Mouse (Mus musculus): ENCODE results near the gene Rbfox1. TPM values are rescaled to one million over a fixed set of nuclear protein-coding genes. Genes with fewer than 3 reads are reported as not detected.
A peak's percentile ranks its signal among the peaks of the same experiment; 100 is the strongest.

Gene Rbfox1
- 11.7 and 13.9 TPM in 2 replicates for polyA plus RNA-seq (2014; fragmentation: Nextera tagmentation; extraction: Ambion mirVana)

- H3K36me3 ChIP-seq (ENCODE audit: control insufficient read depth, insufficient read depth, low read length), result no peaks in the 10 kb centered on the region
- peak within 1 kb of the TSS; percentile 8; the same call in 1 of the 2 replicates for H3K9ac ChIP-seq (ENCODE audit: low read depth, low read length)
- DNase-seq (ENCODE audit: low spot score) (peak; percentile 10), ATAC-seq (ENCODE audit: low read depth) (no peak; the same call in 1 of the 2 replicates)
- peaks cover 38% of the 10 kb centered on the region for H3K27me3 ChIP-seq (replicated peaks; ENCODE audit: control insufficient read depth, insufficient read depth, low read length)
- H3K4me3 ChIP-seq (ENCODE audit: low read depth, low read length), result peak within 1 kb of the TSS; percentile 29
- H3K9me3 ChIP-seq (ENCODE audit: control insufficient read depth, low read length), result no peaks in the 10 kb centered on the region
- H3K27ac ChIP-seq (replicated peaks; ENCODE audit: low read depth, low read length), result no peak within 1 kb of the TSS
- H3K4me1 ChIP-seq (ENCODE audit: control insufficient read depth, insufficient read depth, low read length), result no peaks in the 10 kb centered on the region
- H3K4me2 ChIP-seq (ENCODE audit: low read depth, low read length), result peak within 1 kb of the TSS; percentile 61
- under 1% methylated on average over 51 of the region's 69 CpGs for WGBS
Measured at GRCm38 (mm10) chr16:5884746-5885689, at the start of gene Rbfox1. Gene Rbfox1, plus strand, starts transcription at chr16:5885355.

- Histone ChIP-seq H3K4me2 (ENCODE audit: low read depth, low read length) (no peak overlapping the region), H3K36me3 (ENCODE audit: control insufficient read depth, insufficient read depth, low read length) (no peaks in the 10 kb centered on the region), H3K27me3 (replicated peaks; ENCODE audit: control insufficient read depth, insufficient read depth, low read length) (no peaks in the 10 kb centered on the region), H3K27ac (replicated peaks; ENCODE audit: low read depth, low read length) (no peak overlapping the region), H3K9me3 (ENCODE audit: control insufficient read depth, low read length) (no peaks in the 10 kb centered on the region), H3K9ac (ENCODE audit: low read depth, low read length) (no peak overlapping the region), H3K4me1 (ENCODE audit: control insufficient read depth, insufficient read depth, low read length) (no peaks in the 10 kb centered on the region), H3K4me3 (ENCODE audit: low read depth, low read length) (no peak overlapping the region)
- ATAC-seq (ENCODE audit: low read depth), result no peak
- no peak for DNase-seq (ENCODE audit: low spot score)
- WGBS, result 84% methylated on average over 2 of the region's 2 CpGs
Measured at GRCm38 (mm10) chr16:5836744-5837143, 48.4 kb upstream of the Rbfox1 start.

GRCm38 (mm10) chr16:5841167-5841566, 44.0 kb upstream of the Rbfox1 start:
- Histone ChIP-seq H3K27ac (replicated peaks; ENCODE audit: low read depth, low read length) (no peak overlapping the region), H3K4me2 (ENCODE audit: low read depth, low read length) (no peak overlapping the region), H3K9me3 (ENCODE audit: control insufficient read depth, low read length) (no peaks in the 10 kb centered on the region), H3K4me1 (ENCODE audit: control insufficient read depth, insufficient read depth, low read length) (no peaks in the 10 kb centered on the region), H3K9ac (ENCODE audit: low read depth, low read length) (no peak overlapping the region), H3K27me3 (replicated peaks; ENCODE audit: control insufficient read depth, insufficient read depth, low read length) (no peaks in the 10 kb centered on the region), H3K4me3 (ENCODE audit: low read depth, low read length) (no peak overlapping the region), H3K36me3 (ENCODE audit: control insufficient read depth, insufficient read depth, low read length) (no peaks in the 10 kb centered on the region)
- ATAC-seq (ENCODE audit: low read depth) (no peak), DNase-seq (ENCODE audit: low spot score) (no peak)
- 75% methylated on average over 3 of the region's 5 CpGs for WGBS

- H3K4me3 ChIP-seq (ENCODE audit: low read depth, low read length), result no peak overlapping the region
- no peaks in the 10 kb centered on the region for H3K4me1 ChIP-seq (ENCODE audit: control insufficient read depth, insufficient read depth, low read length)
- ATAC-seq (ENCODE audit: low read depth) (no peak), DNase-seq (ENCODE audit: low spot score) (peak; percentile 48)
- H3K9me3 ChIP-seq (ENCODE audit: control insufficient read depth, low read length), result no peaks in the 10 kb centered on the region
- no peak overlapping the region for H3K4me2 ChIP-seq (ENCODE audit: low read depth, low read length)
- 28% methylated on average over 11 of the region's 11 CpGs for WGBS
- no peaks in the 10 kb centered on the region for H3K36me3 ChIP-seq (ENCODE audit: control insufficient read depth, insufficient read depth, low read length)
- no peak overlapping the region for H3K9ac ChIP-seq (ENCODE audit: low read depth, low read length)
- H3K27ac ChIP-seq (replicated peaks; ENCODE audit: low read depth, low read length), result no peak overlapping the region
- no peaks in the 10 kb centered on the region for H3K27me3 ChIP-seq (replicated peaks; ENCODE audit: control insufficient read depth, insufficient read depth, low read length)
Measured at GRCm38 (mm10) chr16:5845645-5846044, 39.5 kb upstream of the Rbfox1 start.

- Histone ChIP-seq H3K36me3 (ENCODE audit: control insufficient read depth, insufficient read depth, low read length) (no peaks in the 10 kb centered on the region), H3K27me3 (replicated peaks; ENCODE audit: control insufficient read depth, insufficient read depth, low read length) (no peaks in the 10 kb centered on the region), H3K27ac (replicated peaks; ENCODE audit: low read depth, low read length) (no peak overlapping the region), H3K4me2 (ENCODE audit: low read depth, low read length) (no peak overlapping the region), H3K9me3 (ENCODE audit: control insufficient read depth, low read length) (no peaks in the 10 kb centered on the region), H3K4me3 (ENCODE audit: low read depth, low read length) (no peak overlapping the region), H3K4me1 (ENCODE audit: control insufficient read depth, insufficient read depth, low read length) (no peaks in the 10 kb centered on the region), H3K9ac (ENCODE audit: low read depth, low read length) (no peak overlapping the region)
- ATAC-seq (ENCODE audit: low read depth), result peak; percentile 37; the same call in 1 of the 2 replicates
- DNase-seq (ENCODE audit: low spot score), result peak; percentile 18
- 69% methylated on average over 2 of the region's 2 CpGs for WGBS
Measured at GRCm38 (mm10) chr16:5853055-5853454, 32.1 kb upstream of the Rbfox1 start.

- no peak for ATAC-seq (ENCODE audit: low read depth)
- Histone ChIP-seq H3K4me2 (ENCODE audit: low read depth, low read length) (no peak overlapping the region), H3K9me3 (ENCODE audit: control insufficient read depth, low read length) (no peaks in the 10 kb centered on the region), H3K9ac (ENCODE audit: low read depth, low read length) (no peak overlapping the region), H3K4me1 (ENCODE audit: control insufficient read depth, insufficient read depth, low read length) (no peaks in the 10 kb centered on the region), H3K4me3 (ENCODE audit: low read depth, low read length) (no peak overlapping the region), H3K27me3 (replicated peaks; ENCODE audit: control insufficient read depth, insufficient read depth, low read length) (no peaks in the 10 kb centered on the region), H3K36me3 (ENCODE audit: control insufficient read depth, insufficient read depth, low read length) (no peaks in the 10 kb centered on the region), H3K27ac (replicated peaks; ENCODE audit: low read depth, low read length) (no peak overlapping the region)
- no peak for DNase-seq (ENCODE audit: low spot score)
- 92% methylated on average over 4 of the region's 4 CpGs for WGBS
Measured at GRCm38 (mm10) chr16:5864350-5864749, 20.8 kb upstream of the Rbfox1 start.

GRCm38 (mm10) chr16:5866966-5867365, 18.2 kb upstream of the Rbfox1 start:
- no peaks in the 10 kb centered on the region for H3K4me1 ChIP-seq (ENCODE audit: control insufficient read depth, insufficient read depth, low read length)
- DNase-seq (ENCODE audit: low spot score) (no peak), ATAC-seq (ENCODE audit: low read depth) (no peak)
- H3K9ac ChIP-seq (ENCODE audit: low read depth, low read length), result no peak overlapping the region
- no peaks in the 10 kb centered on the region for H3K9me3 ChIP-seq (ENCODE audit: control insufficient read depth, low read length)
- H3K27me3 ChIP-seq (replicated peaks; ENCODE audit: control insufficient read depth, insufficient read depth, low read length), result no peaks in the 10 kb centered on the region
- no peak overlapping the region for H3K4me2 ChIP-seq (ENCODE audit: low read depth, low read length)
- H3K36me3 ChIP-seq (ENCODE audit: control insufficient read depth, insufficient read depth, low read length), result no peaks in the 10 kb centered on the region
- H3K27ac ChIP-seq (replicated peaks; ENCODE audit: low read depth, low read length), result no peak overlapping the region
- 61% methylated on average over 1 of the region's 1 CpGs for WGBS
- no peak overlapping the region for H3K4me3 ChIP-seq (ENCODE audit: low read depth, low read length)

GRCm38 (mm10) chr16:5870391-5870790, 14.8 kb upstream of the Rbfox1 start:
- ATAC-seq (ENCODE audit: low read depth) (no peak), DNase-seq (ENCODE audit: low spot score) (no peak)
- Histone ChIP-seq H3K4me1 (ENCODE audit: control insufficient read depth, insufficient read depth, low read length) (no peaks in the 10 kb centered on the region), H3K27ac (replicated peaks; ENCODE audit: low read depth, low read length) (no peak overlapping the region), H3K27me3 (replicated peaks; ENCODE audit: control insufficient read depth, insufficient read depth, low read length) (no peaks in the 10 kb centered on the region), H3K9ac (ENCODE audit: low read depth, low read length) (no peak overlapping the region), H3K9me3 (ENCODE audit: control insufficient read depth, low read length) (no peaks in the 10 kb centered on the region), H3K4me3 (ENCODE audit: low read depth, low read length) (no peak overlapping the region), H3K4me2 (ENCODE audit: low read depth, low read length) (no peak overlapping the region), H3K36me3 (ENCODE audit: control insufficient read depth, insufficient read depth, low read length) (no peaks in the 10 kb centered on the region)
- 42% methylated on average over 3 of the region's 3 CpGs for WGBS

Data from embryonic facial prominence, embryonic 14.5 days (tissue).